Mouse (Mus musculus): ENCODE results near the gene Ccn2.

The Ccn2 gene

GRCm38 (mm10) chr10:24595250-24596002 lies at the start of gene Ccn2:
Gene Ccn2 (plus strand): TSS chr10:24595442.
- peak; percentile 92 for DNase-seq

DNA sequence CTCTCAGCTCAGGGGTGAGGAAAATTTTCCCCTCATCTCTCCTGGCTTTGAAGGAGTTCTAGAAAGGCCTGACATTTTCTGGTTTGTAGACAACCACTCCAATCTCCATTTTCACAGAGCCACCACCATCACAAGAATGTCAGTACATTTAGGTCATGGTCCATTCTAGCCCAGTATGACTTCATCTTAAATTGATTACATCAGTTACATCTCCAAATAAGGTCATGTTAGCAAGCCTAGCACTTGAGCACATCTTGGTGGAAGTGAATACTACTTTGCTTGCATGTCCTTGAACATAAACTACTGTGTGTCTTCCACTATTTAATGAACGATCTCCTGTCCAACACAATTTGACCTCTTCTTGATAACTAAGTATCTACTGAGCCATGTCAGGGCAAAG lies 42.4 kb upstream of the Ccn2 start:
- DNase-seq: no peak

GRCm38 (mm10) chr10:24554091-24554490 lies 41.2 kb upstream of the Ccn2 start:
- no peak for DNase-seq

DNA sequence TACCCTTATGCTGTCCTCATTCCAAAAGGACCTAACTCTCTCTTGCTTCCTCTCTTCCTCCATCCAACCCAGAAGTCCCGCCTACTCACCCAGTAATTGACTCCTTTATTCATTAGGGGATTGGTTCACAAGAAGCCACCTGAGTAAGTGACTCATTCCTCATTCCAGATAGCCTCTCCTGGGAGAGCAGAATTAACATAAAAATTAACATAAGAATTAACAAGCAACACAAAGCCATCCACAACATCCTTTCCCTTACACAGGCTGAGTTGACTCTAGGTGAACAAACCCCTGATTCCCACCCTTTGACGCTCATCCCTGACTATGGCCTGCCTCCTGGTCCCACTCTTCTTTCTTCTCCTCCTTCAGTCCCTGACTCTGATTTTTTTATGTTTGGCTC lies 36.9 kb upstream of the Ccn2 start:
- DNase-seq: no peak

DNA sequence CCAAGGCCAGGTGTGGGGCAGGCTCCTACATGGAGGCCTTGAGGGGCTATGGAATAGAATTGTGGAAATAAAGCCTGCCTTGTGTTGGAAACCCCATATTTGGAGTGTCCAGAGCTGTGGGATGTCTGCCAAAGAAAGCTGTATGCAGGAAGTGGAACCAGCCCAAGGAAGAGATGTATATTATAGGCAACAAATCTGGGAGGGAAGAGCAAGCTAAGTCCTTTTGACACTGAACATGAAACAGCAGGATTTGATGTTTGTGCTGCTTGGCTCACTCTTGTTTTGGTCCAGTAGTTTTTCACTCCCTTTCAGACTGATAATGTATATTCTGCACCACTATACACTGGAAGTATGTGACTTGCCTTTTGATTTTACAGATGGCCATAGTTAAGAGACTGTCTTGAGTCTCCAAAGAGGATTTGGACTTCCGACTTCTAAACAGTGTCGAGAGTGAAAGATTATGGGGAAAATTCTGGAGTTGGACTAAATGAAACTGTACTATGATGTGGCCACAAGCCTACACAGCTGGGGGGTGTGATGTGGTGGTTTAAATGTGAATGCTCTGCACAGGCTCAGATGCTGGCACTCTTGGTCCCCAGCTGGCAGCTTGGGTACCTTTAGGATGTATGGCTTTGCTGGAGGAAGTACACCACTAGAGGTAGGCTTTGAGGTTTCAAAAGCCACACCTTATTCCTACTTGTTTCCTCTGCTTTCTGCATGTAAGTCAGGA lies 25.4 kb upstream of the Ccn2 start:
- DNase-seq: peak; percentile 55

DNA sequence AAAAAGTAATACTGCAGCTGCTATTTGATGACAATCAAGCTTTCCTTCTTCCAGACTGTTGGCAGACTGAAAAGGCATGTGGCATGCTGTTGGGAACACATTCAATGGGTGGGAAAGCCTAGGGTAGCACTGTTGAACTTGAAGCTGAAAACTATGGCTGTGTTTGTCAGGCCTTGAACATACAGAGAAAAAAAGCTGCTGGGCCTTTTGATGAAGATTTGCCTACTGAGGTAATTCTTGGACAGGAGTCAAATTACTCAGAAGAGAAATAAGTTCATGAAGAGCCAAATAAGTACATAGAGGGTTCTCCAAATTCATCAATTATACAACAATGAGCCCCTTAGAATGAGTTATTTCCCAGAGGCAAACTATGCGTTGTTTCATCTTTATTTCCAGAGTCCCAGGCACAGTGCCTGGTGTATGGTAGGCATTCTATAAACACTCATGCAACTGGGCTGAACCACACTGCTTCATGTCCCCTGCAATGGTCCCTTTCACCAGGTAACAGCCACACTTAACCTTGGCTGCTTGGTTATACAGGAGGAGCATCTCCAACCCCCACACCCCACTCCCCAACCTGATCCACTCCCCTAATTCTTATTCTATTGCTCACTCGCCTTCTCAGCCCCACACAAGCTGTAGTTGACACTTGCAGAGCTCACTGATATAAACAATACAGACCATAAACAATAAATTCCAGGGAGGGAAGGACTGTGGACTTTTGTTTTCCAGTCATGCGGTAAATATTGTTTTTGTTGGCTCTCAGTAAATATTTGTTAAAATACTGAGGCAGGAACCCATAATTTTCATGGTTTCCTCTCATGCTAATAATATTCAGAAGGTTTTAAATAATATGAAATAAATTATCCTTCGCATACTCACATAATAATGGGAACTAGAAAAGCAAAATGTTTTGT lies 22.9 kb upstream of the Ccn2 start:
- no peak for DNase-seq

DNA sequence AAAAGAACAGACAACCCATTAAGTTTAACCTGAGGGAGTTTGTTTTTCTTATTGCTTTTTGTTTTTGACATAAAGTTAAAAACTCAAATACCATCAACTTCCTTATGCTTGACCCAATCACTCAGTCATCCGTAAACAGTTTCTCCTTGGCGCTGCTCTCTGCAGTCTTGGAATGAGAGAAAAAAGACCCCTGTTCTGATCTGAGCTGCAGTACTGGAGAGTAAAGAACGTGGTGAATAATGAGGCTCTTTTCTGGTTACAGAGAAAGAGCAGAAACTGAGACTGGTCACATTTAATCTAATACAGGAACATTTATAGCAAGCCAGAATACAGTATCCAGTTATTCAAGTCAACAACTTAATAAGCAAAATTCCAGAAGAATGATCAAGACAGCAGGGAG lies 21.8 kb upstream of the Ccn2 start:
- DNase-seq: no peak

DNA sequence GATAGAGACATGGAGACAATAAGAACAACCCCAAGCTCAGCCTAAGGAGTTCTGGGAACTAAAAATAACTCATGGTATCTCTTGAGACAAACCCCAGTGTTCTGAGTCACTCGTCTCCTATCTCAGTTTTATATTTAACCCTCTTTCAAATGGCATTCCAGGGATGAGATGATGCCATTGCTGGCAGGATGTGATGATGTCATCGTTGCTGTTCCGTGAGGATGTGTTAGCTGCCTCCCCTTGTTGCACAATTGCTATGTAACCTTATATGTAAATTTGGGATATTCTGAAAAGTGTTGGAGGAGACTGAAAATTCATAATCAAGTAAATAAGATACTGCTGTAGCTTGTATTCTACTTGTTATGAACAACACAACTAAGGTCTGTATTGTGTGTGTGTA lies 14.2 kb upstream of the Ccn2 start:
- DNase-seq: no peak

DNA sequence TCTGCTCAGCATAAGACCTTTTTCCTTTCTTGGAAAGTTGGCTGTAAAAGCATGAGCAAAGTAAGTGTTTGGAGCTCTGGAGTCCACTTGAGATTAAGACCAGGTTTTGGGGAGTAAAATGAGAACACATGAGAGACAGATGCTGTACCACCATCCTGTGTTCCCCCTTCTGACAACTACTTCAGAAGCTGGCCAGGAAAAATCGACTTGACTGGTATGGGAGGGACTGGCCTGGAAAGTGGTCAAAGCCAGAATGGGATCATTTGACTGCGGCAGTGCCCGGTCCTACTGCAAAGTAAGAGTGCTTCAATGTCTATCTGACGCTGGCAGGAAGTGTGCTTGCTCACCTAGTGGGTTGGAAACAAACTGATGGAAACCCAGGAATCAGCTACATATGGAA lies 6.4 kb upstream of the Ccn2 start:
- no peak for DNase-seq

DNA sequence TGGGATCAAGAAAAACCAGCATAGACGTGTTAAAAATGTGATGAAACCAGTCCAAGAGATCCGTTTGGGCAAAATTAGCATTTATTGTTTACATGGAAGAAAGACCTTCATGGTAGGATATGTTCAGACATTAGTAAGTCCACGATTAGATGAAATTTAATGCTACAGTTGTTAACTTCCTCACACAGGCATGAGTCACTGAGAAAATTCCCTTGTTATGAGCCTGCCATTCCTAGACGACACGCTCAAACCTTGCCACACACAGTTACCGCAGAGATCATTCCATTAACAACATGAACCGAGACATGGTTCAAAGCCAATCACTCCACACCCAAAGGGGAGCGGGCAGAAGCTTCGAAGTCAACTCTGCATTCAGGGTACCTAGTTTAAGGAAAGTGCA lies 6.0 kb upstream of the Ccn2 start:
- no peak for DNase-seq

DNA sequence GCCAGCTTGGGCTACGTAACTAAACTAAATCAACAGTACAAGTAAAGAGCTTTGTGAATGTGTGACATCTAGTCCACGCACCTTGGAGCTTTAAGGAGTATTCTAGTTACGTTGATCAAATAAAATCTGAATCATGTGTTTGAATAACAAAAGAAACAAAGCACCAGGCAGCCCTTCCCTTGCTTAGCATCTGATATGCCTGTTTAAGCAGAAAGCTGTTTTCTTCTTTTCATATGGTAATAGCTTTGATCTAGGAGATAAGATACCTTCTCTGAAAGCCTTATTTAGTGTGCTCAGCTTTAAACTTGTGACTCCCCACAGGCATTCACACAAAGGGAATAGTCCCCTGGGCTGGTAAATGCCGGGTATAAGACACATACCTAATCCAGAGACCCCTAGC lies 4.7 kb upstream of the Ccn2 start:
- DNase-seq: no peak

DNA sequence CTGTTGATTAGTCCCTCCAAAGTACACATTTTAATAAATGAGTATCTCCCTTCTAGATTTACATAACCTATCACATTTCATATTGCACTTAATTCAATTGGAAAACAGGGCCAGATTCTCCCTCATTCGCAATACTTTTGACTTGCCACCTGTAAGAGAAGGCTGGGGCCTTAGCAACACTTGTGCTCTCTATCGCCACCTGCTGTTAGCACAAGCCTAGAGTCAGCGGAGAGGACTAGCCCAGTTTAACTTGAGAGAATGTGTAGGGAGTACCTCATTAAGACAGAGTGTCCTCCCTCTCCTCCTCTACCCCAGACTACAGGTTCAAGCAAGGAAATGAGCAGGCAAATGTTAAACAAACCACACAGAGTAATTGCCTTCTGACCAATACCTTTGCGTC lies 4.1 kb upstream of the Ccn2 start:
- peak; percentile 93 for DNase-seq

DNA sequence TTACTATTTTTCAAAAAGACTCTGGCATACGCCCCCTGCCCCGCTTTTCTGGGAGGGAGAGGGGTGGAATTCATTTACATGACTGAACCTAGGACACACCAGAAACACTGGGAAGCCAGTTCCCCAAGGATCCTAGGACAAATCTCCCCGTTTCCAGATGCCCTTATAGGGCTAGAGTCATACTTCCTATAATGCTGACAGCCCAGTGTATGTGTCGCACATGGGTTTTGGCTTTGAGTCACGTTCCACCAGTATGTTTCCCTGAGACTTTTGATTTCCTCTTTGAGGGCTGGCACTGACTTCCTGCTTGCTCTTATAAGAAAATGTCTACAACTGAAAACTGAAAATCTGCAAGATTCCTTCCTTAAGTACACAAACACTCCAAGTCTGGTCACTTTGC lies 3.5 kb upstream of the Ccn2 start:
- DNase-seq: no peak

DNA sequence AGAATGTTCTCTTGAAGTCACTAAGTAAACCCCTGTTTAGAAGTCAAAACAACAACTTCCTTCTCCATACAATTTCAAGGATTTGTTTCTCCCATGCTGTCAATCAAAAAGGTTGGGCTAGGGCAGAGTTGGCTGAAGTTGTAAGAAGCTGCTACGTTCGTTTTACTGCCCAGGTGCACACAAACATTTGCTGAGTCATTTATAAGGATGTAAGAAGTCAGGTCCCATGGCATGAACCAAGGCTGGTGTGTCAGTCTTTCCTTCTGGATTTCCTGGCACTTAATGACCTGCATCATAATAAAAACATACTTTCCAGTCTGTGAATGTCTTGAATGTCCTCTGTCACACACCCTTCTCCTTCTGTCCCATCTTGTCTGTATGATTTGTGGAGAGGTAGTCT lies 2.9 kb upstream of the Ccn2 start:
- no peak for DNase-seq

DNA sequence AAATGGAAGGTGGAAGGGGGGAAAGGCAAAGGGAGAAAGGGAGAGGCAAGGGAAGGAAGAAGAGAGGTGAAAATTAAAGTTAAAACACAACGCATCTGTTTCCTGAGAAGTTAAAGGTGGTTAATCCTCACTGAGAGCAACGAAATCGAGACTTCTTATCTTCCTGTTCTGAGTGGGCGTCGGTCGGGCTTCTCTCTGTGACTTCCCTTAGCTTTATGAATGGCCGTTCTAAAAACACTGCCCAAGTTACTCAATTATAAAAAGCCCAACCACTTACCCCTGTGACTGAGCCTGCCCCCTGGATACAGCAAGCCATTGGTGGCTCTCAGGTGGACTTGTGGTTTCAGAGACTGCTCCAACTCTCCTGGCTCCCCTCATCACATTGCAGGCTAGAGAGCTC lies 2.3 kb upstream of the Ccn2 start:
- DNase-seq: no peak

- no peak for DNase-seq
Observed at GRCm38 (mm10) chr10:24593556-24593955, 1.7 kb upstream of the Ccn2 start.

DNA sequence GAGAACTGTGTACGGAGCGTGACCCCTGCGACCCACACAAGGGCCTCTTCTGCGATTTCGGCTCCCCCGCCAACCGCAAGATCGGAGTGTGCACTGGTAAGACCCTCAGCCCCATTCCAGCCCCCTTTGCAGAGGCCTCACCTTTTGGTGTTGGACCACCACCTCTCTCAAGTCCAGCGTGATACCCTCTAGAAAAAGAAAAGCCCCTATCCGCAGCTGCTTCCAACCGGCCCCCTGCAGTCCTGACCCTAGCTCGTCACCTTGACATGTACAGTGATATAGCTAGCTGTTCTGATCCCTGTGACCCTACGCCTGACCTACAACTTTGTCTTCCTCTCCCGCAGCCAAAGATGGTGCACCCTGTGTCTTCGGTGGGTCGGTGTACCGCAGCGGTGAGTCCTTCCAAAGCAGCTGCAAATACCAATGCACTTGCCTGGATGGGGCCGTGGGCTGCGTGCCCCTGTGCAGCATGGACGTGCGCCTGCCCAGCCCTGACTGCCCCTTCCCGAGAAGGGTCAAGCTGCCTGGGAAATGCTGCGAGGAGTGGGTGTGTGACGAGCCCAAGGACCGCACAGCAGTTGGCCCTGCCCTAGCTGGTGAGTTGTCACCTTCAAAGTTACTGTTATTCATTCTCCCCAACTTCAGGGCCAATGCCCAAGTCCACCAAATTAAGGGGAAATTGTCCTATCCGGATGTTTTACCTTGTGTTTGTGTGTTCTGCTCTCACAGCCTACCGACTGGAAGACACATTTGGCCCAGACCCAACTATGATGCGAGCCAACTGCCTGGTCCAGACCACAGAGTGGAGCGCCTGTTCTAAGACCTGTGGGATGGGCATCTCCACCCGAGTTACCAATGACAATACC lies 994 bp downstream of the Ccn2 start:
- DNase-seq: peak; percentile 76

- no peak for DNase-seq
Observed at GRCm38 (mm10) chr10:24596869-24597339, 1.7 kb downstream of the Ccn2 start.

DNA sequence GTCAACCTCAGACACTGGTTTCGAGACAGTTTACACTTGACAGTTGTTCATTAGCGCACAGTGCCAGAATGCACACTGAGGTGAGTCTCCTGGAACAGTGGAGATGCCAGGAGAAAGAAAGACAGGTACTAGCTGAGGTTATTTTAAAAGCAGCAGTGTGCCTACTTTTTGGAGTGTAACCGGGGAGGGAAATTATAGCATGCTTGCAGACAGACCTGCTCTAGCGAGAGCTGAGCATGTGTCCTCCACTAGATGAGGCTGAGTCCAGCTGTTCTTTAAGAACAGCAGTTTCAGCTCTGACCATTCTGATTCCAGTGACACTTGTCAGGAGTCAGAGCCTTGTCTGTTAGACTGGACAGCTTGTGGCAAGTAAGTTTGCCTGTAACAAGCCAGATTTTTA lies 2.5 kb downstream of the Ccn2 start:
- DNase-seq: no peak

DNA sequence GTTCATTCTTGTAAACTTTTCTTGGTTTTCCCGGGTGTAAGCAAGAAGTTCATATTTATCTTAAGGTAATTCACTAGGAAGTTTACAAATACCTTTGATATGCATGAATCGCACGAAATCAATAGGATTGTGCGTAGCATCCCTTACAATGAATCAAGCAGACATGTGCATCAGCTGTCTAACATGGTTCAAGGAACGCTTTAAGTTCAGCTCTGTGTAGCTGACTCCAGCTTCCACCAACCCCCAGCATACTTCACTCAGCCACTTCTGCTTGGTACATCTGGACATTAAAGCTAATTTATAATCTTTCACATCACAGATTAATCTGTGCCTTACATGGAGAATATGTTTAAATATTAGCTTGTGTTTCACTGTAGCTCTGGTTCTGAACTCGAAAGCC lies 3.5 kb downstream of the Ccn2 start:
- no peak for DNase-seq

GRCm38 (mm10) chr10:24599802-24600201 lies 4.6 kb downstream of the Ccn2 start:
- no peak for DNase-seq

- no peak for DNase-seq
Observed at GRCm38 (mm10) chr10:24603035-24603434, 7.8 kb downstream of the Ccn2 start.
